Mouse (Mus musculus) forelimb bud, embryonic 11.5 days (tissue): ENCODE results near the gene Cdc25a.

Source experiments
- DNase-seq: peaks from one replicate; pipeline ENCODE4 v3.0.0-alpha.2; 2012; ENCODE audit warnings: low read depth, low spot score

Gene Cdc25a

GRCm38 (mm10) chr9:109894413-109895090 lies 19.2 kb downstream of the Cdc25a start:
- DNase-seq = peak; percentile 87

GRCm38 (mm10) chr9:109895593-109895992 lies 20.2 kb downstream of the Cdc25a start:
- no peak for DNase-seq

GRCm38 (mm10) chr9:109896253-109897150 lies 21.1 kb downstream of the Cdc25a start:
- DNase-seq = no peak

- no peak for DNase-seq
These were observed 22.6 kb downstream of the Cdc25a start for GRCm38 (mm10) chr9:109898027-109898426.

GRCm38 (mm10) chr9:109899361-109899760 lies 24.0 kb downstream of the Cdc25a start:
- DNase-seq = no peak

GRCm38 (mm10) chr9:109899774-109900173 lies 24.4 kb downstream of the Cdc25a start:
- no peak for DNase-seq

GRCm38 (mm10) chr9:109900604-109901003 lies 25.2 kb downstream of the Cdc25a start:
- no peak for DNase-seq

- DNase-seq = no peak
These were observed 26.9 kb downstream of the Cdc25a start for GRCm38 (mm10) chr9:109902246-109902645.

- no peak for DNase-seq
These were observed 27.4 kb downstream of the Cdc25a start for GRCm38 (mm10) chr9:109902740-109903139.

GRCm38 (mm10) chr9:109907300-109907699 lies 31.9 kb downstream of the Cdc25a start:
- DNase-seq = no peak

- DNase-seq = no peak
These were observed 32.5 kb downstream of the Cdc25a start for GRCm38 (mm10) chr9:109907774-109908465.

- DNase-seq = no peak
These were observed 33.7 kb downstream of the Cdc25a start for GRCm38 (mm10) chr9:109909102-109909501.

GRCm38 (mm10) chr9:109909926-109910325 lies 34.5 kb downstream of the Cdc25a start:
- no peak for DNase-seq

GRCm38 (mm10) chr9:109911779-109912178 lies 36.4 kb downstream of the Cdc25a start:
- DNase-seq = no peak

GRCm38 (mm10) chr9:109914269-109914926 lies 39.0 kb downstream of the Cdc25a start:
- DNase-seq = no peak

- DNase-seq = no peak
These were observed 42.6 kb downstream of the Cdc25a start for GRCm38 (mm10) chr9:109917931-109918330.

GRCm38 (mm10) chr9:109929131-109929530 lies 53.8 kb downstream of the Cdc25a start:
- no peak for DNase-seq

- no peak for DNase-seq
These were observed 54.7 kb downstream of the Cdc25a start for GRCm38 (mm10) chr9:109930063-109930462.

GRCm38 (mm10) chr9:109930752-109931151 lies 55.4 kb downstream of the Cdc25a start:
- DNase-seq = no peak

GRCm38 (mm10) chr9:109931257-109932171 lies 56.1 kb downstream of the Cdc25a start, which contains the start of gene Map4:
Gene Map4, plus strand, starts transcription at chr9:109931460.
- DNase-seq = peak; percentile 94
